Mouse (Mus musculus): ENCODE measurements around the gene A4galt.

DNA sequence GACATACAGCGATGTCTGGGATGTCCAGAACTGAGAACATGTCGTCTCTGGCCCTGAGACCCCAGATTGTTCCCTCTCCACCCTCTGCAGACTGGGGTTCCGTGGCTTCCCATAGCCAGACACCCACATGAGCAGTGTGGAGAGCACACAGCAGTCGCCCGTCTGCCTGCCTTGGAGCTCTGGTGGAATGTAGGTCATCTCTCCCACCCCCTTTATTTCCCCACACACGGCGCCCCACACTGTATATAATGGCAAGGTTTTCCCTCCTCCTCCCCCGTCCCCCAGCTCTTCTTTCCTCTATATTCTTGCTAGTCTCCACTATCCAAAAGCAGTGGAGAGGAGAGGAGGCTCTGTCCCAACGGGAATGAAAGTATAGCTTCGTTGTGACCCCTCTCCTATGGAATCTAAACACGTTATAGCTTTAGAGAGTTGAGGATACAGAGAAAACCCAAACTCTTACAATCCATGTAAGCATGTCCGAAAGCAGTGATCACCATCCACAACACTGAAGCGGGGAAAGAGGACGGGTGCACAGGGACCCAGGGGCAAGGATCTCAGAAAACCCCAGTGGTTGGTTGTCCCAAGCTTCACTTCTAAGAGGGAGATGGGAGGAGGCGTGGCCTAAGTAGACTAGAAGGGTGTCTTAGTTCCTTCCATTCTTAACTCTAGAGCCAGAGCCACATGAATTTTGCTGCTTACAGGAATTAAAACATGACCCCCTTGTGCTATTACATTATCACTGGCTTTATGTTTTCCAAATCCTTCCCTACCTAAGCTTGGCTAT is 13.9 kb downstream of the A4galt start:
- TF ChIP-seq CTCF (IDR thresholded peaks at IDR 0.05; ENCODE audit: borderline replicate concordance, extremely low read depth, insufficient read depth, insufficient read length) = no peak
- TF ChIP-seq POLR2A (IDR thresholded peaks at IDR 0.05; ENCODE audit: borderline replicate concordance, extremely low read depth, insufficient read depth, insufficient read length, poor library complexity, severe bottlenecking) = no peak

Data from brain, embryonic 14.5 days (tissue).